Mouse (Mus musculus): ENCODE measurements at regions not wholly inside any gene's neighbourhood (a gene's known extent, or its start where the extent isn't known, plus 50 kb on each side); places are given as distances from the start of the nearest gene placed in this dataset.

- no peak for TF ChIP-seq CTCF (IDR thresholded peaks at IDR 0.05; ENCODE audit: borderline replicate concordance, insufficient read depth, low read length)
- TF ChIP-seq POLR2A (IDR thresholded peaks at IDR 0.05; ENCODE audit: low read depth, low read length), result no peak
These were observed 225.6 kb downstream of the Tbl1xr1 start for GRCm38 (mm10) chr3:22301991-22302517.

All from embryonic fibroblast, embryonic 13.5 days (primary cell).